Mouse (Mus musculus) v-Abl transformed pro-B cells (cell line): Measurements from ENCODE around the gene Cd40.

ENCODE experiments used
- in situ Hi-C, 2 experiments: fragments of 400-800 bp; cut with MboI; formaldehyde crosslinking; loops; one replicate each; pipeline ENCODE4 v1.15.1; 2025; ENCODE audit not compliant: unreplicated experiment in 2 of 2

Gene Cd40

GRCm38 (mm10) chr2:165054888-165055852, at the start of gene Cd40:
Gene Cd40, plus strand, starts transcription at chr2:165055627.
- in situ Hi-C loops: loop anchor here in 1 of 2 experiments (25.0 kb wide), 1 partner anchor 1032 kb away; no protein-coding TSS in a partner anchor

GRCm38 (mm10) chr2:165006813-165007212, 48.6 kb upstream of the Cd40 start:
- in situ Hi-C loops: no loop called here

- in situ Hi-C loops: no loop called here
These were observed 47.4 kb upstream of the Cd40 start for GRCm38 (mm10) chr2:165007986-165008385.

GRCm38 (mm10) chr2:165009161-165009560, 46.3 kb upstream of the Cd40 start:
- in situ Hi-C loops: no loop called here

GRCm38 (mm10) chr2:165009581-165009980, 45.8 kb upstream of the Cd40 start:
- in situ Hi-C loops: no loop called here

- in situ Hi-C loops: no loop called here
These were observed 45.1 kb upstream of the Cd40 start for GRCm38 (mm10) chr2:165010351-165010750.

GRCm38 (mm10) chr2:165014935-165015334, 40.5 kb upstream of the Cd40 start:
- in situ Hi-C loops: no loop called here

- in situ Hi-C loops: loop anchor here in 1 of 2 experiments (5.0 kb wide), 1 partner anchor 93 kb away; no protein-coding TSS in a partner anchor
These were observed 34.9 kb upstream of the Cd40 start for GRCm38 (mm10) chr2:165020490-165020889.

GRCm38 (mm10) chr2:165027163-165027562, 28.3 kb upstream of the Cd40 start:
- in situ Hi-C loops: no loop called here

- in situ Hi-C loops: no loop called here
These were observed 22.9 kb upstream of the Cd40 start for GRCm38 (mm10) chr2:165032533-165032932.

GRCm38 (mm10) chr2:165033306-165033705, 22.1 kb upstream of the Cd40 start:
- in situ Hi-C loops: no loop called here

- in situ Hi-C loops: no loop called here
These were observed 21.0 kb upstream of the Cd40 start, which contains the start of gene Ncoa5 for GRCm38 (mm10) chr2:165034131-165035057. Gene Ncoa5, minus strand, starts transcription at chr2:165034867.

GRCm38 (mm10) chr2:165035058-165035431, 20.4 kb upstream of the Cd40 start:
- in situ Hi-C loops: no loop called here

GRCm38 (mm10) chr2:165037415-165037814, 18.0 kb upstream of the Cd40 start:
- in situ Hi-C loops: no loop called here

GRCm38 (mm10) chr2:165042126-165042525, 13.3 kb upstream of the Cd40 start:
- in situ Hi-C loops: loop anchor here in 1 of 2 experiments (10.0 kb wide), 1 partner anchor 117 kb away; no protein-coding TSS in a partner anchor

- in situ Hi-C loops: loop anchor here in 1 of 2 experiments (10.0 kb wide), 1 partner anchor 118 kb away; no protein-coding TSS in a partner anchor
These were observed 12.3 kb upstream of the Cd40 start for GRCm38 (mm10) chr2:165043090-165043636.

- in situ Hi-C loops: loop anchor here in 1 of 2 experiments (10.0 kb wide), 1 partner anchor 119 kb away; no protein-coding TSS in a partner anchor
These were observed 11.7 kb upstream of the Cd40 start for GRCm38 (mm10) chr2:165043729-165044128.

- in situ Hi-C loops: loop anchor here in 1 of 2 experiments (10.0 kb wide), 1 partner anchor 124 kb away; no protein-coding TSS in a partner anchor
These were observed 6.4 kb upstream of the Cd40 start for GRCm38 (mm10) chr2:165049044-165049443.

GRCm38 (mm10) chr2:165050826-165051548, 4.4 kb upstream of the Cd40 start:
- in situ Hi-C loops: loop anchor here in 1 of 2 experiments (25.0 kb wide), 1 partner anchor 1036 kb away; no protein-coding TSS in a partner anchor
